Mouse (Mus musculus): ENCODE data around the gene Zmynd12.

GRCm38 (mm10) chr4:119398751-119399150, 23.9 kb upstream of the Zmynd12 start:
- TF ChIP-seq TAL1 (IDR thresholded peaks at IDR 0.05; ENCODE audit: low read length) (no peak), GATA1 (IDR thresholded peaks at IDR 0.05; ENCODE audit: low read length) (no peak)

All from erythroblast, embryonic 14.5 days (primary cell).